Mouse (Mus musculus) spleen, adult 2 months (tissue): ENCODE results near the gene Dcaf10. TPM values are rescaled to one million over a fixed set of nuclear protein-coding genes. Genes with fewer than 3 reads are reported as not detected.
"Not testable (repeated sequence)": the region's sequence is repeated elsewhere in the genome, so short reads cannot be mapped to it uniquely, and the experiment has no call there.

Source experiments
- DNase-seq, 2 experiments: peaks; one replicate each; pipeline versions ENCODE4 v3.0.0 to v3.0.0-alpha.2; 2012 to 2021; ENCODE audit warnings: low spot score in 2 of 2, low read depth in 1 of 2
- H3K27ac ChIP-seq: fragments of 200-500 bp; 2 replicates; pipeline ENCODE4 v1.5.1; 2012; ENCODE audit warnings: low read length, inconsistent platforms; ENCODE audit not compliant: insufficient read depth
- H3K27me3 ChIP-seq: fragments of 200-500 bp; 2 replicates; pipeline ENCODE4 v1.6.1; 2012; ENCODE audit warnings: mild to moderate bottlenecking, moderate library complexity, low read length, inconsistent platforms; ENCODE audit not compliant: control insufficient read depth, insufficient read depth
- H3K36me3 ChIP-seq: fragments of 200-500 bp; 2 replicates; pipeline ENCODE4 v1.6.1; 2012; ENCODE audit warnings: mild to moderate bottlenecking, low read length, inconsistent platforms; ENCODE audit not compliant: control insufficient read depth, insufficient read depth
- H3K4me1 ChIP-seq: fragments of 200-500 bp; 2 replicates; pipeline ENCODE4 v1.6.1; 2011; ENCODE audit warnings: inconsistent platforms; ENCODE audit not compliant: control insufficient read depth, insufficient read depth, insufficient read length
- H3K4me3 ChIP-seq: fragments of 200-500 bp; 2 replicates; pipeline ENCODE4 v1.5.1; 2011; ENCODE audit warnings: mild to moderate bottlenecking, inconsistent platforms; ENCODE audit not compliant: insufficient read depth, insufficient read length; ENCODE audit errors: extremely low read depth
- CTCF ChIP-seq: fragments of 200-500 bp; IDR thresholded peaks from 2 replicates; pipeline ENCODE4 v1.5.1; 2011; ENCODE audit warnings: mild to moderate bottlenecking, inconsistent platforms; ENCODE audit not compliant: insufficient read depth, insufficient read length, insufficient replicate concordance; ENCODE audit errors: extremely low read depth
- POLR2A ChIP-seq: fragments of 200-500 bp; IDR thresholded peaks from 2 replicates; pipeline ENCODE4 v1.6.1; 2011; ENCODE audit warnings: low read depth, low read length, inconsistent platforms
- WGBS: fragments of 180-500 bp; shearing (Covaris S2); methylation state at CpG from one replicate; pipeline ENCODE4 v1.1.7; 2018; 5-methylcytosine and 5-hydroxymethylcytosine counted together
- polyA plus RNA-seq: library from polyadenylated mRNA; depleted of rRNA; stranded (reverse); fragments of >200 nt; gene quantifications from 2 replicates; pipeline ENCODE4 v1.2.3, GENCODE M21; 2012

Dcaf10 gene
- polyA plus RNA-seq, 1 experiment: 9.6 TPM

DNA sequence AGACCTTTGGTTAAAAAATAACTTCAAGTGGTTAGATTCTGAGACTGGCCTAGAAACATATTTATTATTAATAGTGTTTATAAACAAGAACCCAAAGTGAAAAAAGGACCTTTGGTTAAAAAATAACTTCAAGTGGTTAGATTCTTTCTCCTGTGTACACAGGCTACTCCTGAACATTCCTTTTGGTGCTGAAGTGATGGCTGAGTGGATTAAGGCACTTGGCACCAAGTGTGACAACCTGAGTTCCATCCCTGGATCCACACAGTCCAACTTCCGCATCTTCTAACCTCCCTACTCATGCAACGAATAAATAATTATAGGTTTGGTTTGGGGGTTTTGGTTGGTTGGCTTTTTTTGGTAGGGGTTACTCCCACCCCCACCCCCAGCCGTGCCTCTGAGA is 29.4 kb downstream of the Dcaf10 start:
- Histone ChIP-seq H3K4me1 (no peaks in the 10 kb centered on the region), H3K27ac (no peak overlapping the region), H3K4me3 (no peak overlapping the region), H3K36me3 (peaks cover 26% of the 10 kb centered on the region), H3K27me3 (no peaks in the 10 kb centered on the region)
- no peak for TF ChIP-seq POLR2A
- no peak for TF ChIP-seq CTCF
- no peak for DNase-seq
- WGBS: 92% methylated on average over 3 of the region's 3 CpGs

DNA sequence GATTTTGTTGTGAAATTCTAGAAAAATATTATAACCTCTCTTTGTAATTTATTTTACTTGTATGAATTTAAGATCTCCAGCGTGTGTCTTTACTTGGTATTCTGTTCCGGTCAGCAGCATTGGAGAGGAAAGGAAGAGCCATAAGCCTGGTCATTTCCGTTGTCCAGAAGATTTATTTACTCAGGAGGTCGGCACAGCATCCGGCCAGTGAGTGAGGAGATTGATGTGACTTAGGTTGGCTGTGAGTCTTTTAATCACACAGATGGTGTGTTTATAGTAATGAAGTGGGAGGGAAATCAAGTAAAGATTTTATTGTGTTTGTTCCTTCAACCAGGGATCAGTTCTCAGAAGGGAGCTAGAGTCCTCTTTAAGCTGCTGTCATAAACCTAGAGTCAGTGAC is 33.0 kb downstream of the Dcaf10 start:
- no peak for DNase-seq
- no peak overlapping the region for H3K27ac ChIP-seq
- no peak overlapping the region for H3K4me3 ChIP-seq
- TF ChIP-seq POLR2A (no peak), CTCF (no peak)
- 96% methylated on average over 5 of the region's 5 CpGs for WGBS
- peaks cover 30% of the 10 kb centered on the region for H3K36me3 ChIP-seq
- H3K4me1 ChIP-seq: no peaks in the 10 kb centered on the region
- no peaks in the 10 kb centered on the region for H3K27me3 ChIP-seq

DNA sequence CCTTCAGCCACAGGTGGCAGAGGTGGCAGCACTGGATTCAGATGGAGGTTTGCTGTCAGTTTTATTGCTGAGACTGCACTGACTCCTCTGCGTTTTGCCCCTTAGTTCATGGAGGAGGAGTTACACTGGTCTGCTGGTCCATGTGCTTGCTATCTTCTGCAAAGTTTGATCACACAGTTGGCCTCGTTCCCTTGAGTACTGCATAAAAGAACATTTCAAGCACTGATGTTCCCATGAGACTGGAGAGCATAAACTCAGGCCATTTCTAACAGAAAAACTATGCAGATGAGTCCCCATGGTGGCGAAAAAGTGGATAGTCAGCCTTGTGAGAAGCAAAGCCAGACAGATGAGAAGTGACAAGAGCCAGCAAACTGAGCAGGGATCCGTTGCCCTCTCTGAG is 34.7 kb downstream of the Dcaf10 start:
- H3K4me3 ChIP-seq: no peak overlapping the region
- WGBS: 79% methylated on average over 4 of the region's 4 CpGs

DNA sequence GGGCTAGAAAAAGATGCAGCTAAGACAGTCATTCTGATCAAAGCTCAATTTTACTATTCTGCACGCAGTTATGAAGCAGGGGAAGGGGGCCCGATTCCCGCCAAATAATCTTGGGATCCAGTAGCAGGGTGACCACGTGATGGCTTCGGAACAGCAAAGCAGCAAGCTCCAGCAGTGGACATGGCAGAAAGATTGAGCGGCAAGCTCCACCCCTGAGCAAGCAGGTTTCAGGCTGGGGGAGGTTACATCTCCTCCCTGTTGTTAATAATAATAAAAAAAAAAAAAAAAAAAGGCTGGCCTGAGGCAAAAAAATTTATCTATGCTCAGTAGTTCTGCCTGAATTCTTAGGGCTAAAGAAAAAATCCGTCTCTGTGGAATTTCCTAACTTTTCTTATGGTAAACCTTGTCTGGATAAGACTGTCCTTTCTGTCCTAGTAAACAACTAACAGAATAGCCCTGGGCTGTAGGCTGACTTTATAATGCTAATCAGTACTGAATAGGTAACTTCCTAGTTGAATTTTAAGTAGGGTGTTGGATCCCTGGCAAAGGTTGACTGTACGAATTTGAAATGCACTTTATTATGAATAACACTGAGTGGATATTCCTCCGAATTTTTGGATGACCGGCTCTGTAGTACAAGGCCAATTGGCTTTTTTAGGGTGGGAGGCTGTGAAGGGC is 39.1 kb downstream of the Dcaf10 start:
- H3K4me3 ChIP-seq, H3K4me1 ChIP-seq, H3K36me3 ChIP-seq, H3K27ac ChIP-seq, H3K27me3 ChIP-seq, DNase-seq: not testable (repeated sequence)
- WGBS: 92% methylated on average over 10 of the region's 10 CpGs

More for the DNA sequence above, 34.7 kb downstream of the Dcaf10 start:
- TF ChIP-seq POLR2A (no peak), CTCF (no peak)
- H3K36me3 ChIP-seq: peaks cover 27% of the 10 kb centered on the region
- no peak overlapping the region for H3K27ac ChIP-seq
- no peaks in the 10 kb centered on the region for H3K27me3 ChIP-seq
- H3K4me1 ChIP-seq: no peaks in the 10 kb centered on the region
- DNase-seq: no peak

DNA sequence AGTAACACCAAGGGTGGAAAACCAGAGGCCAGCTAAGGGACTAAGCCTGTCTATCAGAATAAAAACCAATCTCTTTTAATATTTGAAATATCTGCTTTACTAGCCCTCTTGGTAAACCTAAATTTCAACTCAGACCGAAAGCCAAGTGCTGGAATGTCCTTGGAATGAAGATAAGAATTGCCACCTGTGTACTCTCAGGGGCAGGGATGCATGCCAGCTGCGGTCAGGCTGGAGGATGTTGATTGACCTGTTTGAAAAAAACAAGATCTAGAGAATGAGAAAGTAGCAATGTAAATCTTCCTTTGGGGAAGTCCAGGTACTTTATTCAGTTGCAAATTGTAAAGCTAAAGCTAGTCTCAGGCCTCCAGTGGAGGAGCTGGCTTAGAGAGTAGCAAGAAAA is 40.2 kb downstream of the Dcaf10 start:
- not testable (repeated sequence) for DNase-seq, H3K27ac ChIP-seq, H3K27me3 ChIP-seq, H3K4me3 ChIP-seq, H3K4me1 ChIP-seq, H3K36me3 ChIP-seq
- 82% methylated on average over 2 of the region's 2 CpGs for WGBS

DNA sequence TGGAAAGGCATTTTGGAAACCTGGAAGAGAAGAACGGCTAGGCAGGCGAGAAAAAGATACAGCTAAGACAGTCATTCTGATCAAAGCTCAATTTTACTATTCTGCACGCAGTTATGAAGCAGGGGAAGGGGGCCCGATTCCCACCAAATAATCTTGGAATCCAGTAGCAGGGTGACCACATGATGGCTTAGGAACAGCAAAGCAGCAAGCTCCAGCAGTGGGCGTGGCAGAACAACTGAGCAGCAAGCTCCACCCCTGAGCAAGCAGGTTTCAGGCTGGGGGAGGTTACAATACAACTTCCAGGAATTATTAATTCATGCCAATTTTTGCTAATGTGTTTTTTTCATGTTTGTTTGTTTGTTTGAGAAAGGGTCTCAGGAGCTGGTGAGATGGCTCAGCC is 45.4 kb downstream of the Dcaf10 start:
- WGBS: 96% methylated on average over 5 of the region's 5 CpGs
- not testable (repeated sequence) for H3K4me3 ChIP-seq, H3K27ac ChIP-seq, H3K4me1 ChIP-seq, H3K36me3 ChIP-seq, H3K27me3 ChIP-seq, DNase-seq

DNA sequence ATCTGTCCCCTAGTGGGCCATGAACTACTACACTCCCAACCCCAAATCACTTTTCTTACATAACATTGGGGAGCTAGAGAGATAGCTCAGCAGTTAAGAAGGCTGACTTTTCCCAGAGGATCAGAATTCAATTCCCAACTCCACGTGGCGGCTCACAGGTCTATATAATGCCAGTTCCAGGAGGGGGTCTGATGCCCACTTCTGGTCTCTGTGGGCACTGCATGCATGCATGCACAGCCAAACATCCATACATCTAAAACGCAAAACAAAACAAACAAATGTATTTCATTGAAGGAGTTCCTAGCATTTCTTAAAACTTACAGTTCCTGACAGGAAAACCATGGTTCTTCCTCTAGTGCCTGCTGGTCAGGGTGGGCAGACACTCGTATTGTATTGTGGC is 50.2 kb downstream of the Dcaf10 start:
- Histone ChIP-seq H3K36me3 (0 out of 2 replicates have a peak, but pooled peaks cover 2% of the 10 kb centered on the region), H3K4me3 (no peak overlapping the region), H3K27ac (no peak overlapping the region), H3K27me3 (no peaks in the 10 kb centered on the region), H3K4me1 (peaks cover 2% of the 10 kb centered on the region; the same call in 1 of the 2 replicates)
- no peak for DNase-seq
- WGBS: 67% methylated on average over 4 of the region's 4 CpGs
- TF ChIP-seq POLR2A (no peak), CTCF (no peak)
